Mouse (Mus musculus) colon, adult 2 months (tissue): ENCODE results near the gene Adrm1. TPM values are rescaled to one million over a fixed set of nuclear protein-coding genes. Genes with fewer than 3 reads are reported as not detected.

Source experiments
- polyA plus RNA-seq: library from polyadenylated mRNA; depleted of rRNA; stranded (reverse); fragments of >200 nt; gene quantifications from 2 replicates; pipeline ENCODE4 v1.2.3, GENCODE M21; 2012; rRNA removed

Adrm1 gene
- polyA plus RNA-seq: 114 and 125 TPM in 2 replicates

DNA sequence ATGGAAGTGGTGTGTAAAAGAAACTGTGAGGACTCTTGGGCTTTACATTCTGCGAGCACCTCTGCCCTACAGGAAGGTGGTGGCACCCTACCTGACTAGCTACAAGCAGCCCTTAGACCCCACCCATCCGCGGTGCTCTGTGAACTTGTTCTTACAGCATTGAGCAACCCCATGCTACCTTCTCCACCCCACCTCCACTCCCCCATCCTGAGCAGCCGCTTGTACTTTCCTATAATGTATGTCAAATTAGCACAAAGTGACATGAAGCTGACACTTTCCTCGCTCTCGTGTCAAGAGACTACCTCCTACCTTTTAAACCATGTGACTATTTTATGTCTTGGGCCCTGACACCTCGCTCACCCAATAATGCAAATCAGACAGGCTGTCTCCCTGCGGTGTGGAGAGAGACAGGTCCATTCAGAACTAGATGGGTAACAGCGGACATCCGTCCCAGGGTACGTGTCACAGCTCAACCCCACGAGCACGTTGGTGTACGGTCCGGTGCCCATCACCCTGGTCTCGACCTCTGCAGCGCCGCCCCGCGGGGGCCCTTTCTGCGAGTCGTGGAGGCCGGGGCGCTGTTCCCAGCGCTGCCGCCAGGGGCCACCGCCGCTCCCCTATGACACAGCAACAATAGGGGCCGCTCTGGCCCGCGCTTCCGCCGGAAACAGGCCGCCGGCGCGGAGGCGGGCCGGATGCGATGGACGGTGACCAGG, at the start of gene Adrm1:
TSS of gene Adrm1 (plus strand) at position 680 of the 716 bp plus-strand sequence.

Other genes starting within 250 kb of the Adrm1 start
- 13.5 and 16.6 TPM in 2 replicates for gene Taf4, start 194.8 kb upstream of the Adrm1 start, polyA plus RNA-seq
- 47.1 and 59.0 TPM in 2 replicates for gene Lsm14b, start 146.5 kb upstream of the Adrm1 start, polyA plus RNA-seq
- gene Psma7, start 129.1 kb upstream of the Adrm1 start, polyA plus RNA-seq: 132 and 137 TPM in 2 replicates
- gene Ss18l1, start 129.0 kb upstream of the Adrm1 start, polyA plus RNA-seq: 7.0 and 8.2 TPM in 2 replicates
- gene Mtg2, start 100.9 kb upstream of the Adrm1 start, polyA plus RNA-seq: 11.2 and 13.1 TPM in 2 replicates
- 0.13 and 0.23 TPM in 2 replicates for gene Hrh3, start 67.0 kb upstream of the Adrm1 start, polyA plus RNA-seq
- gene Osbpl2, start 52.2 kb upstream of the Adrm1 start, polyA plus RNA-seq: 47.0 and 47.9 TPM in 2 replicates
- 60.6 and 63.4 TPM in 2 replicates for gene Lama5, start 54.4 kb downstream of the Adrm1 start, polyA plus RNA-seq
- gene Rps21, start 85.9 kb downstream of the Adrm1 start, polyA plus RNA-seq: 2,955 and 3,485 TPM in 2 replicates
- gene Cables2, start 102.0 kb downstream of the Adrm1 start, polyA plus RNA-seq: 33.6 and 35.1 TPM in 2 replicates
- 3.7 and 4.2 TPM in 2 replicates for gene Rbbp8nl, start 118.4 kb downstream of the Adrm1 start, polyA plus RNA-seq
- gene Gata5, start 163.2 kb downstream of the Adrm1 start, polyA plus RNA-seq: 0.80 and 0.98 TPM in 2 replicates